In genomic region chr17:66073971-66074370, GRCm38 (mm10) we compare ENCODE assay signal across 19 mouse cellular contexts. TPM values are rescaled to one million over a fixed set of nuclear protein-coding genes. Genes with fewer than 3 reads are reported as not detected.
DNase-seq lines count a peak whose midpoint lies in the region; ATAC-seq and TF ChIP-seq lines count a peak whose summit lies in the region.
"Had no signal": no experiment of that assay in that cellular context is flagged by ENCODE, and none has a peak within 500 bp of the region (broad histone marks: within the 10 kb centered on the region; RNA-seq: fewer than 3 reads in every experiment).

No protein-coding gene starts in this region.

- H3K27ac ChIP-seq in hindbrain, postnatal 0 days: no peak overlapping the region
- H3K27ac ChIP-seq in hindbrain, embryonic 10.5 days: no peak overlapping the region
- peak overlapping the region; percentile 42 for H3K27ac ChIP-seq in CH12.LX (ENCODE audit: insufficient read depth, low read depth)
- no peak overlapping the region for H3K27ac ChIP-seq in forebrain, embryonic 11.5 days (ENCODE audit: low read depth, low read length)
- H3K27ac ChIP-seq: embryonic facial prominence, embryonic 13.5 days; hindbrain, embryonic 15.5 days; intestine, embryonic 15.5 days had no signal

- H3K79me2 ChIP-seq in CH12.LX (replicated peaks; ENCODE audit: control insufficient read depth, extremely low read depth, insufficient read depth, poor library complexity, severe bottlenecking): peaks cover 41% of the 10 kb centered on the region

- intact Hi-C loops in left cerebral cortex, postnatal 36 days (cut with DNase I): no loop called here

- 0 out of 2 replicates have a peak overlapping the region, but pooled peaks have one; percentile 7 for H3K4me2 ChIP-seq in hindbrain, postnatal 0 days (ENCODE audit: low read depth, low read length)
- H3K4me2 ChIP-seq in CH12.LX (ENCODE audit: insufficient read depth, low read depth, poor library complexity, severe bottlenecking): peak overlapping the region; percentile 97
- H3K4me2 ChIP-seq in forebrain, embryonic 11.5 days (ENCODE audit: low read depth, low read length, severe bottlenecking): no peak overlapping the region
- H3K4me2 ChIP-seq: heart, embryonic 12.5 days; hindbrain, embryonic 15.5 days; intestine, embryonic 15.5 days had no signal

- TF ChIP-seq POLR2A in CH12.LX (IDR thresholded peaks at IDR 0.05; ENCODE audit: low read depth, low read length): no peak

- no peaks in the 10 kb centered on the region for H3K36me3 ChIP-seq in hindbrain, postnatal 0 days (ENCODE audit: insufficient read depth, low read length)
- 0 out of 2 replicates have a peak, but pooled peaks cover 2% of the 10 kb centered on the region for H3K36me3 ChIP-seq in hindbrain, embryonic 10.5 days
- peaks cover 0 to 17% of the 10 kb centered on the region in 2 experiments for H3K36me3 ChIP-seq in CH12.LX (replicated peaks in 1 of 2; ENCODE audit: control insufficient read depth in 1 of 2, insufficient read depth in 1 of 2, low read length in 1 of 2)
- H3K36me3 ChIP-seq in forebrain, embryonic 11.5 days (ENCODE audit: control insufficient read depth, insufficient read depth, low read length): no peaks in the 10 kb centered on the region
- H3K36me3 ChIP-seq: embryonic facial prominence, embryonic 13.5 days; hindbrain, embryonic 15.5 days; intestine, embryonic 15.5 days had no signal

- dilution Hi-C loops in CH12.LX (cut with MboI; ENCODE audit: extremely low pct_ligation_motif_present, extremely low pct_unique_long_range_greater_than_20kb, low sequenced_read_pairs): no loop called here

- no peaks in the 10 kb centered on the region for H3K27me3 ChIP-seq in hindbrain, postnatal 0 days (ENCODE audit: insufficient read depth, low read length)
- peaks cover 18% of the 10 kb centered on the region; the same call in 1 of the 2 replicates for H3K27me3 ChIP-seq in hindbrain, embryonic 10.5 days (ENCODE audit: insufficient read depth, poor library complexity, severe bottlenecking)
- H3K27me3 ChIP-seq in CH12.LX (replicated peaks): peaks cover 5% of the 10 kb centered on the region
- H3K27me3 ChIP-seq in forebrain, embryonic 11.5 days (ENCODE audit: control insufficient read depth, insufficient read depth, low read length): 0 out of 2 replicates have a peak, but pooled peaks cover 2% of the 10 kb centered on the region
- H3K27me3 ChIP-seq: embryonic facial prominence, embryonic 13.5 days; heart, embryonic 12.5 days; hindbrain, embryonic 15.5 days; intestine, embryonic 15.5 days had no signal

- no peak overlapping the region for H3K9ac ChIP-seq in hindbrain, postnatal 0 days (replicated peaks; ENCODE audit: low read length)
- H3K9ac ChIP-seq in CH12.LX (ENCODE audit: insufficient read depth, low read depth): peak overlapping the region; percentile 32; the same call in 1 of the 2 replicates
- no peak overlapping the region for H3K9ac ChIP-seq in forebrain, embryonic 11.5 days (ENCODE audit: low read length)
- H3K9ac ChIP-seq: embryonic facial prominence, embryonic 13.5 days; heart, embryonic 12.5 days; hindbrain, embryonic 15.5 days; intestine, embryonic 15.5 days had no signal

- no peaks in the 10 kb centered on the region for H3K9me3 ChIP-seq in hindbrain, postnatal 0 days (ENCODE audit: low read length)
- H3K9me3 ChIP-seq in hindbrain, embryonic 10.5 days: no peaks in the 10 kb centered on the region
- peaks cover 4% of the 10 kb centered on the region for H3K9me3 ChIP-seq in CH12.LX (replicated peaks; ENCODE audit: low read length)
- H3K9me3 ChIP-seq in forebrain, embryonic 11.5 days (ENCODE audit: control insufficient read depth, low read length): no peaks in the 10 kb centered on the region
- H3K9me3 ChIP-seq: embryonic facial prominence, embryonic 13.5 days; heart, embryonic 12.5 days; hindbrain, embryonic 15.5 days; intestine, embryonic 15.5 days had no signal

- no peak overlapping the region for H3K4me3 ChIP-seq in hindbrain, postnatal 0 days (ENCODE audit: low read length)
- no peak overlapping the region for H3K4me3 ChIP-seq in hindbrain, embryonic 10.5 days
- H3K4me3 ChIP-seq in CH12.LX (replicated peaks in 1 of 3; ENCODE audit: low read depth in 2 of 3, low read length in 2 of 3, poor library complexity in 1 of 3): no peak overlapping the region
- no peak overlapping the region for H3K4me3 ChIP-seq in forebrain, embryonic 11.5 days (ENCODE audit: low read depth, low read length)
- H3K4me3 ChIP-seq: embryonic facial prominence, embryonic 13.5 days; heart, embryonic 12.5 days; hindbrain, embryonic 15.5 days; intestine, embryonic 15.5 days had no signal

- no peak for TF ChIP-seq CTCF in hindbrain, postnatal 0 days (IDR thresholded peaks at IDR 0.05; ENCODE audit: low read depth)
- TF ChIP-seq CTCF in CH12.LX (conservative IDR thresholded peaks at IDR 0.05 in 1 of 2, IDR thresholded peaks at IDR 0.05 in 1 of 2; ENCODE audit: low read depth in 2 of 2, low read length in 2 of 2): no peak

- peak; percentile 56 for TF ChIP-seq EP300 in CH12.LX (IDR thresholded peaks at IDR 0.05; ENCODE audit: low read length)

- H3K4me1 ChIP-seq in hindbrain, postnatal 0 days (ENCODE audit: insufficient read depth, low read length): peaks cover 5% of the 10 kb centered on the region; the same call in 1 of the 2 replicates
- peaks cover 18% of the 10 kb centered on the region for H3K4me1 ChIP-seq in hindbrain, embryonic 10.5 days (replicated peaks)
- H3K4me1 ChIP-seq in CH12.LX (ENCODE audit: control insufficient read depth in 1 of 2, insufficient read depth in 2 of 2): peaks cover 0 to 7% of the 10 kb centered on the region in 2 experiments; a peak in 2 of 4 replicates
- no peaks in the 10 kb centered on the region for H3K4me1 ChIP-seq in forebrain, embryonic 11.5 days (replicated peaks; ENCODE audit: control insufficient read depth, insufficient read depth, low read length)
- H3K4me1 ChIP-seq: intestine, embryonic 15.5 days had no signal

- in situ Hi-C loops in CH12.LX (cut with MboI; ENCODE audit: low pct_ligation_motif_present, low pct_unique_long_range_greater_than_20kb, low sequenced_read_pairs): no loop called here

- no peak for TF ChIP-seq RAD21 in CH12.LX (IDR thresholded peaks at IDR 0.05; ENCODE audit: low read depth, low read length)

- 89% methylated on average over 7 of the region's 7 CpGs for WGBS in hindbrain, postnatal 0 days
- WGBS in hindbrain, embryonic 10.5 days: 89% methylated on average over 7 of the region's 7 CpGs
- WGBS in forebrain, embryonic 11.5 days: 89% methylated on average over 7 of the region's 7 CpGs

- ATAC-seq in hindbrain, postnatal 0 days: no peak
- ATAC-seq in forebrain, embryonic 11.5 days (replicated peaks; ENCODE audit: low FRiP score): no peak
- ATAC-seq: forebrain, embryonic 14.5 days; intestine, embryonic 15.5 days had no signal

- DNase-seq in hindbrain, postnatal 0 days (ENCODE audit: low spot score): no peak
- no peak for DNase-seq in hindbrain, embryonic 10.5 days (ENCODE audit: low spot score)
- DNase-seq in A20 (ENCODE audit: low read depth, low spot score): peak; percentile 59
- DNase-seq in CH12.LX (ENCODE audit: extremely low read depth): no peak
- peak; percentile 73 for DNase-seq in induced T-regulatory cell, adult 2 months (ENCODE audit: low read depth)
- no peak for DNase-seq in left cerebral cortex, postnatal 36 days (ENCODE audit: low spot score in 2 of 2)
- DNase-seq in forebrain, embryonic 11.5 days (ENCODE audit: low spot score): no peak
- DNase-seq in layer of hippocampus, postnatal 25 days (ENCODE audit: extremely low spot score in 1 of 2, low spot score in 1 of 2): no peak
- DNase-seq: adrenal gland, postnatal 25 days; cerebellum, adult 18-20 months; cerebellum, adult 9-11 months; cerebellum, postnatal 36 days; gastrocnemius, postnatal 10 days; kidney, adult 18-20 months had no signal

RNA-seq across cellular contexts. Expression of gene Ankrd12, which starts 2.9 kb away (rescaled TPM):
- total RNA-seq in hindbrain, postnatal 0 days (2014; rRNA removed): 37.2 and 41.5 TPM in 2 replicates
- 171 and 173 TPM in 2 replicates for polyA plus RNA-seq in hindbrain, postnatal 0 days (2015; fragmentation: Nextera tagmentation; extraction: Ambion mirVana)
- 15.9 and 20.2 TPM in 2 replicates for polyA plus RNA-seq in hindbrain, embryonic 10.5 days (2016; fragmentation: Nextera tagmentation; extraction: Ambion mirVana)
- total RNA-seq in CH12.LX (2012; rRNA removed) (5.6 and 5.7 TPM in 2 replicates), CH12.LX (2014; rRNA removed) (1.1 and 1.7 TPM in 2 replicates)
- polyA plus RNA-seq in CH12.LX (2012; ENCODE audit: insufficient read length, low read depth): 1.2 and 1.6 TPM in 2 replicates
- total RNA-seq in left cerebral cortex, postnatal 36 days (2021): 100 to 1,000 TPM; 217 to 219 TPM
- 29.0 and 30.3 TPM in 2 replicates for polyA plus RNA-seq in forebrain, embryonic 11.5 days (2014; fragmentation: Nextera tagmentation; extraction: Ambion mirVana)
- total RNA-seq in layer of hippocampus, postnatal 25 days (2021): 100 to 1,000 TPM; 146 to 159 TPM

RNA-seq across cellular contexts. Expression of gene Ndufv2, which starts 27.4 kb away (rescaled TPM):
- 73.4 and 73.6 TPM in 2 replicates for total RNA-seq in hindbrain, postnatal 0 days (2014; rRNA removed)
- 481 and 484 TPM in 2 replicates for polyA plus RNA-seq in hindbrain, postnatal 0 days (2015; fragmentation: Nextera tagmentation; extraction: Ambion mirVana)
- 326 and 335 TPM in 2 replicates for polyA plus RNA-seq in hindbrain, embryonic 10.5 days (2016; fragmentation: Nextera tagmentation; extraction: Ambion mirVana)
- 108 and 122 TPM in 2 replicates for total RNA-seq in CH12.LX (2012; rRNA removed)
- total RNA-seq in CH12.LX (2014; rRNA removed): 260 and 300 TPM in 2 replicates
- polyA plus RNA-seq in CH12.LX (2012; ENCODE audit: insufficient read length, low read depth): 200 and 201 TPM in 2 replicates
- 100 to 1,000 TPM; 224 to 227 TPM for total RNA-seq in left cerebral cortex, postnatal 36 days (2021)
- 313 and 317 TPM in 2 replicates for polyA plus RNA-seq in forebrain, embryonic 11.5 days (2014; fragmentation: Nextera tagmentation; extraction: Ambion mirVana)
- total RNA-seq in layer of hippocampus, postnatal 25 days (2021): 100 to 1,000 TPM; 248 to 262 TPM

RNA-seq across cellular contexts. Expression of gene Washc1, which starts 37.4 kb away (rescaled TPM):
- 60.9 and 61.5 TPM in 2 replicates for total RNA-seq in hindbrain, postnatal 0 days (2014; rRNA removed)
- 41.4 and 41.9 TPM in 2 replicates for polyA plus RNA-seq in hindbrain, postnatal 0 days (2015; fragmentation: Nextera tagmentation; extraction: Ambion mirVana)
- polyA plus RNA-seq in hindbrain, embryonic 10.5 days (2016; fragmentation: Nextera tagmentation; extraction: Ambion mirVana): 31.8 and 34.5 TPM in 2 replicates
- total RNA-seq in CH12.LX (2012; rRNA removed) (18.3 and 20.3 TPM in 2 replicates), CH12.LX (2014; rRNA removed) (16.4 and 16.5 TPM in 2 replicates)
- polyA plus RNA-seq in CH12.LX (2012; ENCODE audit: insufficient read length, low read depth): 27.4 and 27.8 TPM in 2 replicates
- 10 to 100 TPM; 43.3 to 44.5 TPM for total RNA-seq in left cerebral cortex, postnatal 36 days (2021)
- 24.9 and 29.4 TPM in 2 replicates for polyA plus RNA-seq in forebrain, embryonic 11.5 days (2014; fragmentation: Nextera tagmentation; extraction: Ambion mirVana)
- total RNA-seq in layer of hippocampus, postnatal 25 days (2021): 10 to 100 TPM; 43.6 to 44.8 TPM

RNA-seq across cellular contexts. Expression of gene Ddx11, which starts 49.3 kb away (rescaled TPM):
- total RNA-seq in hindbrain, postnatal 0 days (2014; rRNA removed): 12.4 and 13.9 TPM in 2 replicates
- polyA plus RNA-seq in hindbrain, postnatal 0 days (2015; fragmentation: Nextera tagmentation; extraction: Ambion mirVana): 4.0 and 5.0 TPM in 2 replicates
- 22.8 and 26.9 TPM in 2 replicates for polyA plus RNA-seq in hindbrain, embryonic 10.5 days (2016; fragmentation: Nextera tagmentation; extraction: Ambion mirVana)
- total RNA-seq in CH12.LX (2012; rRNA removed) (17.8 and 22.7 TPM in 2 replicates), CH12.LX (2014; rRNA removed) (11.8 and 12.7 TPM in 2 replicates)
- 21.5 and 22.6 TPM in 2 replicates for polyA plus RNA-seq in CH12.LX (2012; ENCODE audit: insufficient read length, low read depth)
- total RNA-seq in left cerebral cortex, postnatal 36 days (2021): 1 to 10 TPM; 1.2 to 1.9 TPM
- polyA plus RNA-seq in forebrain, embryonic 11.5 days (2014; fragmentation: Nextera tagmentation; extraction: Ambion mirVana): 29.0 and 31.4 TPM in 2 replicates
- total RNA-seq in layer of hippocampus, postnatal 25 days (2021): 1 to 10 TPM; 1.2 to 2.1 TPM

Comparison
In these comparisons a context has a peak if more than half of its experiments do, and no peak if none do; other contexts are left out.
1. DNase-seq: peak in A20 (single experiment) and induced T-regulatory cell, adult 2 months (single experiment); none in hindbrain, postnatal 0 days (single experiment), hindbrain, embryonic 10.5 days (single experiment), CH12.LX (single experiment), left cerebral cortex, postnatal 36 days (0 of 2), forebrain, embryonic 11.5 days (single experiment) and layer of hippocampus, postnatal 25 days (0 of 2).